Mouse (Mus musculus) c-Kit-positive CD71-negative TER-119-negative erythroid progenitor cells, embryonic 14.5 days (primary cell): ENCODE measurements at regions not wholly inside any gene's neighbourhood (a gene's known extent, or its start where the extent isn't known, plus 50 kb on each side); places are given as distances from the start of the nearest gene placed in this dataset.

ENCODE experiments used
- DNase-seq: peaks from one replicate; pipeline ENCODE4 v3.0.0-alpha.2; 2013; ENCODE audit warnings: low read depth

DNA sequence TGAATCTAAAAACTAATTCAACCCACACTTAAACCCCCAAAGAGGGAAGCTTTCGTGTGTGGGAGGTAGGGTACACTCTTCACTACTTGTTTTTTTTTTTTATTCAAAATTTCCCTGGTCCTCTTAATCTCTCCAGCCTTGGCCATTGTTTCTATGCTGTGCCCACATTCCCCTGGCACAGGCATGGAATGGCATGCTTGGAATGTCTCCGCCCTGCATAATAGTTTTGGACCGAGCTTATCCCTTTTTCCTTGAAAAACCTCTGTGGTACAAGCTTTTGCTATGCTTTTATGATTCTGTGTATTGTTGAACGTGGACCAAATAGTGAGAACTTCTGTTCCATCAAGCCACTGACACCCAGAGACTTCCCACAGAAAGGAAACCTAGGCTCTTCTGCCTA, 126.8 kb upstream of the Bmp4 start:
- DNase-seq: no peak

DNA sequence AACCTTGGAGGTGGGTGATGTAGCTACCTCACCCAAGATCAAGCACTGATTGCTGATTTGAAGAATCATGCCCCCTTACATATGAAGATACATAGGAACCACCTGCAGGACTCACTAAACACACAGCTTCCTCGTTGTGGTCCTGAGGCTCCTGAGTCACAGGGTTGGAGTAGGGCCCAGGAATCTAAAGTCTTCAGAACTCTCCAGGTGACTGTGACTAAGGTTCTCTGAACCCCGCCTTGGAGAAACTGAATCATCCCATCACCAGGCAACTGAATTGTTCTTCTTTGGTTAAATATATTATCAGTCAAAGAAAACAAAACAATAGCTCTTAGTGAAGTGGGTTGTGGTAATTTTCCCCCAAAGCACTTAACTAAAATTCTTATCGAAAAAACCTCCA, 125.8 kb upstream of the Bmp4 start:
- DNase-seq: no peak

DNA sequence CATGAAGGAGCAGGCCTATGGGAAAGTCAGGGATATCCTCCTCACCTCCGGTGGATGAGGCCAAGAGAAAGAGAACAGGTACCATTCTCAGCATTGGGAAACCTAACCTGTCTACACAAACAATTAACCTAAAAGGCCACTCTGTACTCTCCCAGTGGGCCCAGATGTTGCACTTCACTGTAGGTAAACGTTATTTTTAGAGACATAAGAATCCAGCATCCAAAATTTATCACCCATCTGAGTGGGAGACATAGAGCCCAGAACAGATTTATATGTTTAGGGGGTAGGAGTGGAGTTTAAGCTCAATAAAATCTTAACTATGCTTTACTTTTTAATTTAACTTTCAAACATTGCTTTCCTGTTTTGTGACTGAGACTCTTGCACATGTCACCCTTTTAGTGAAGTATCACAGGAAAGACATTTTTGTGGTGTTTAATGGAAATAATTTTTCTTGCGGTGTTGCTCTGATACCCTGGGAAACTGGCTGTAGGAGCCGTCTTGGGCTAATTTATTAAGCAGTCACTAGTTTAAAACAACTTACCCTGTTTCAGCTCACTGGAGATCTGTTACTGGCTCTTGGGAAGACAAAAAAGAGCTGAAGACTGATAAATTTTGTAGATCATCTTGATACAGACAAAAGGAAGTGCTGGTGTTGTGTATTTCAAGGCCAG, 123.9 kb upstream of the Bmp4 start:
- no peak for DNase-seq

DNA sequence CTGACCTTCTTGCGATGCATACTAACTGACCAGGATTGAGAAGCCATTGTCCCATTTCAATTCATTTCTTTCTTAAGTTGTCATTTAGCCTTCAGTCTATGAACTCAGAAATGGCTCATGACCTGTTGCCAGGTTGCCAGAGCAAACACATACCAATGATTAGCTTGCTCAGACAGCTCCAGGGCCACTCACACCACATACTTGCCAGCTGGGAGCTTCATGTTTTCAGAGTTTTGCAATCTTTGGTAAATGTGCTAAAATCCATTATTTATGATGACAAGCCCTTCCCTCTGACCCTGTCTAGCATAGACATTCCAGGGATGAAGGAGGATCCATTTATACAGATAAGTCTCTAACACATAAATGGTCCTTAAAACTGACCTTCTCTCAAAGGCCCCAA, 121.6 kb upstream of the Bmp4 start:
- no peak for DNase-seq

DNA sequence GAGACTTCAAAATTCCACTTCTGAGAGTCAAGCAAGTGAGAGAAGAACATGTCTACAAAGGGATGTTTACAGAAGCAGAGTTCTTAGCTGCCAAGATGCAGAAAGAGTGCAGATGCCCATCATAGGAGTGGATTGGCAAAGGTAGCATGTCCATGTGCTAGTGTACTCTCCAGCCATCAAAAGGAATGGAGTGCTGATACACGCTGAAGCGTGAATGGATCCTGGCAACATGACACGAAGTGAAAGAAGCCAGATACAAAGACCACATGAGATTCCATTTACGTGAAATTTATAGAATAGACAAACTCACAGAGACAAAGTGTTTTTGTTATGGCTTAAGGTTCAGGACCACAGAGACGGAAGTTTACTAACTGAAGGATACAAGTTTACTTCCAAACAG, 118.4 kb upstream of the Bmp4 start:
- DNase-seq: no peak

DNA sequence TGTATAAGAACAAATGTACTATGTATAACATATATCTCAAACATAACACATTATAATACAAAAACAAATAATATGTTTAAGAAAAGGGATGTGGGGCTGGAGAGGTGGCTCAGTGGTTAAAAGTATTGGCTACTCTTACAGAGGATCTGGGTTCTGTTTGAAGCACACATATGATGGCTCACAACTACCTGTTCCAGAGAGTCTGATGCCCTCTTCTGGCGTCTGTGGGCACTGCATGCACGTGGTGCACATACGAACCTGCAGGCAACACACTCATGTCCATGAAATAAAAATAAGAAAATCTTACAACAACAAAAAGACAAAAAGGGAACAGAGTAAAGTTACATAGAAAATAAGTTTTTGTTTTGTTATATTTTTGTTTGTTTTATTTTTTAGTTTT, 114.8 kb upstream of the Bmp4 start:
- DNase-seq: no peak

DNA sequence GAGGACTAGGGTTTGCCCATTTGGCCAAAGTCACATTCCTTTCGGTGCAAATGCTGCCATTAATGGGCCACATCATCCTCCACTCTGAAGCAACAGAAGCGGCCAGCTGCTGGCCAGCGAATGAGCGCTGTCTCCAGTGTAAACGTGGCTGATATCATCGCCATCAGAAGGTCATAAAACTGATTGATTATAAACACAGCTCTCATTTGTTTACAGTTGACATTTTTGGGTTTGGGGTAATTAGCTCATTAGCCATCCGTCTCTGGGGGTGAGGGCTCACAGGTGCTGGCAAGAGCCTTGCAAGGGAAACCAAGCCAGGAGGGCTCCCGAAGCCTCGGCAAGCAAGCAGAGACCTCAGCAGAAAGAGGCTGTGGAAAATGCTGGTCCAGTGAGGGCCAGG, 101.1 kb upstream of the Bmp4 start:
- DNase-seq: no peak

DNA sequence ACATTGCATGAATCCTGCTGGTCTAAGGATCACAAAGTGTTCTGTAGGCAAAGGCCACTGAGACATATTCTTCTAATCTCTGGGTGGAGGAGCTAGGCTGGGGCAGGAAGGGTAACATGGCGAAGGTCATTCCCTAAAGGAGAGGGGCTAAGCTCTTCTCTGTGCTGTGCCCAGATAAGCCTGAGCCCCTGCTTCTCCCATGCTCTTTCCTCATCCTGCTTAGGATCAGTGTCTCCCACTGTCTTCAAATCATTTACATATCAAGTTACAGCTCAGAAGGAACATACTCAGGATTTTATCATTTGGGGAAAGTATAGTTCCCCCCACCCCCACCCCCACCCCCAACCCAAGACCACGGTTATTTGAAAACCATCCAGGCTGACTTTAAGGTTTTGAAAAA, 100.7 kb upstream of the Bmp4 start:
- DNase-seq: no peak

DNA sequence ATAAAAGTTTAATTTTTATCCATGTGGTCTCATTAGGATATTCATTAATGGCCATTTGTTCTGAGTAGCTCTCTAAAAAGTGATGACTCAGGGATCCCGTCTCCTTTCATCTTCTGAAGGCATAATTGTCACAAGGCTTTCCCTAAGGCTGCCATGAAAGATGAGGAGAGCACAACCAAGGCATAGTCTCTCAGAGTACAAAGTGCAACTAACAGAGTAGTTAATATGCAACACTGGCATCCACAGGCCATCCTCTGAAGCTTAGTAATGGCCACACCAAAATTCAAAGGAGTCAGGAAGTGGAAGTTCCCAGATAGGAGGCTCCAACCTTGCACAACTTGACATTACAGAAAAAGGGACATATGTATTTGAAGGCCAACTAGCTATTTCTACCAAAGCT, 97.1 kb upstream of the Bmp4 start:
- no peak for DNase-seq

DNA sequence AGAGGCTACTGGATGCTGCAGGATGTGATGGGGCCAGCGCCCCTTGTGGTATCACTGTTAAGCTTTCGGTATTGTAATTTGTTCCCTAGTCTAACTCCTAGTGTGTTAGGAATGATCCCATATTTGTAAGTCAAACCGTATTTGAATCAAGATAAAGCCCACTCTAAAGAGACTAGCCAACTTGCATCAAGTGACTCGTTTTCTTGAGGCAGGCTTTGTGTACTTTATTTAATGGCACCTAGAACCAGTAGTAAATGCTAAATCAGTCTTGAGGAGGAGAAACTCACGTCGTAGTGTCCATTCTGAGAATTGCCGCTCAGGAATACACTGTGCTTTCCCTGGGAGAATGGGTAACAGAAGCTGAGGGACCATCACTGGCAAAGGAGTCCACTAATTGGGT, 89.9 kb upstream of the Bmp4 start:
- no peak for DNase-seq

DNA sequence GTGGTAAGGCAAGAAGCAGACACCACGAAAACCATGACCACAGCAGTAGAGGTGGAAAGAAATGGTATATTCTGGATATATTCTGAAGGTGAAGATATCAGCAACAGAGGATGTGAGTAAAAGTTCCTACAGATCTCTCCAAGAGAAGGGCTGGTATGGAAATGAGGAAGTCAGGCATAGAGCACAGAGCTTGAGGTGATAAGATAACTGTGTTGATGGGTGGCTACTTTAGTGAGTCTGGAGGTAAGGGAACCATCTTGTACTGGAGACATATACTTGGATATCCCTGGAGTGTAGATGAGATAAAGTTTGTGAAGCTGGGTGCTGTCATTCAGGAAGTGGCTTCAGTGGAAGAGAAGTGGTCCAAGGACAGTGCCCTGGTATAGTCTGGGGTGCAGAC, 85.5 kb upstream of the Bmp4 start:
- DNase-seq: no peak

DNA sequence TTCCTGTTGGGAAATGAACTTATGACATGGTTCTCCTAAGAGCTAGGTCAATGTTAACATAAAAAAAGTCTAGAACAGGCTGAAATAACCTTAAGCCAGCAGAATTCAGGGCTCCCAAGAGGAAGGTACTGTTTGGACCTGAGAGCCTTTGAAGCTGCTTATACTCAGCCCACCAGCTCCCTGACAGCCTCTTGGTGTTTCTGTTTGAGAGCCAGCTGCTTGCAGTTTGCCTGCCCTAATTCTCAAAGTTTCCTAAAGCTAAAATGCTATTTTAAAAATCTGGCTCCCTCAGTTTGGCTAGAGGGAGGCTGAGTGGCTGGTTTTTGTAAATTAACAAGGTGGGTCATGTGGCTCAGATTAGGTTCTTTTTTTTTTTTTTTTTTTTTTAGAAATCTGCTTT, 72.5 kb upstream of the Bmp4 start:
- no peak for DNase-seq

DNA sequence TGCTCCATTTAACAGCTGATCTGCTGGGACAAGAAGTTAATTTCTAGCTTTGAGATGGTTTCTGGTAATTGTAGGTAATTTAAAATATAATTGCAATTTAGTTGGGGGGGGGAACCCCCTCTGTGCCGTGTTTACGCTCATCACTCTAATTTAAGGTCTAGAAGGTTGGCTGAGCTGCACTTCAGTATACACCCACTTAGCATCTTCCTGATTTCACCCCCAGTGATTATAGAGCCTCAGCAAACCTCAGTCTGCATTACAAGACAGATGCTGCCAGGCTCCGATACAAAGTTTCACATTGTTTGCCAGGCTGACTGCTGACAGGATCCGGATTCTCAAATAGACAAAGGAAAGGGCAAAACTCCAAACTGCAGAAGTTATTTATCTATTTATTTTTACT, 71.5 kb upstream of the Bmp4 start:
- DNase-seq: no peak

DNA sequence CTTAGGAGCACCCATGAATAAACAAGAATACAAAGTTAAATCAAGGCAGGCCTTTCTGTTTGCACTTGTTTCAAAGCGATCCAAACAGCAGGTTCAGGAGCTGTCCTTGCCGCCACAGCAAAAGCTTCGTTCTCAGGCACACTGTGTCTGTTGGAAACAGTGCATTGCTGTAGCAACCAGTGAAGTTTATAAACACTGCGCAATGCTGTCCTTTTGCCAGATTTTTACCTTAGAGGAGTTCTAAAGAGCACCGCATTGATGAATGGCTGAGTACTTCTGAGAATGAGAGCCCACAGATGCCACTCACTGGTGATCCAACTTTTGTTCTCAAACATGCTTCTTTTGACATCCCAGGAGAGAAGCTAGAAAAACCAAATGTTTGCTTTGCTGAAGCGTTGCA, 64.0 kb upstream of the Bmp4 start:
- no peak for DNase-seq

DNA sequence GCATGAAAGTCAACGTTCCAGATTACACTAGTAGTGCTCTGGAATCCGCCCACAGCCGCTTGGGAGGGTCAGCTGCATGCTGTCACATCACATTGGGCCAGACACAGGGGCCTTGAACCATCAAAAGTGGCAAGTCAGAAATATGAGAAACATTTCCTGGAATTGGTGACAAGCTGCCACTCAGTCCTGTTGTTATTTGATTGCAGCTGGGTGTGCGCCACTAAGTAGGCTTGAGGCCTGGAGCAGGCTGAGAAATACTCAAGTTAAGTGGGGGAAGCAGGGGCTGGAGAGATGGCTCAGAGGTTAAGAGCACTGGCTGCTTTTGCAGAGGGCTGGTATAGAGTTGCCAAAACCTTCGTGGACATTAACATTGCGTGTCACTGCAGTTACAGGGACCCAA, 51.2 kb upstream of the Bmp4 start:
- DNase-seq: no peak
